Mouse (Mus musculus): ENCODE measurements around the gene Sh2d5.
A peak's percentile ranks its signal among the peaks of the same experiment; 100 is the strongest.

Gene Sh2d5

GRCm38 (mm10) chr4:138259482-138259881 lies 9.3 kb downstream of the Sh2d5 start:
- DNase-seq (ENCODE audit: low spot score in 2 of 2) = no peak

GRCm38 (mm10) chr4:138261843-138262681 lies 11.9 kb downstream of the Sh2d5 start:
- DNase-seq (ENCODE audit: low spot score in 2 of 2) = peak; percentile 80 to 82

GRCm38 (mm10) chr4:138267869-138268268 lies 17.7 kb downstream of the Sh2d5 start:
- DNase-seq (ENCODE audit: low spot score in 2 of 2) = no peak

GRCm38 (mm10) chr4:138272011-138272997 lies 22.1 kb downstream of the Sh2d5 start:
- DNase-seq (ENCODE audit: low spot score in 2 of 2) = peak; percentile 18 to 25

- no peak for DNase-seq (ENCODE audit: low spot score in 2 of 2)
These were observed 28.1 kb downstream of the Sh2d5 start for GRCm38 (mm10) chr4:138278346-138278745.

- DNase-seq (ENCODE audit: low spot score in 2 of 2) = peak; percentile 44 to 52
These were observed 32.6 kb downstream of the Sh2d5 start for GRCm38 (mm10) chr4:138282834-138283233.

GRCm38 (mm10) chr4:138286411-138286810 lies 36.2 kb downstream of the Sh2d5 start:
- DNase-seq (ENCODE audit: low spot score in 2 of 2) = no peak

- no peak for DNase-seq (ENCODE audit: low spot score in 2 of 2)
These were observed 38.5 kb downstream of the Sh2d5 start for GRCm38 (mm10) chr4:138288691-138289090.

GRCm38 (mm10) chr4:138292028-138292427 lies 41.8 kb downstream of the Sh2d5 start:
- no peak for DNase-seq (ENCODE audit: low spot score in 2 of 2)

GRCm38 (mm10) chr4:138293261-138293948 lies 43.2 kb downstream of the Sh2d5 start:
- DNase-seq (ENCODE audit: low spot score in 2 of 2) = no peak

- DNase-seq (ENCODE audit: low spot score in 2 of 2) = no peak
These were observed 43.8 kb downstream of the Sh2d5 start for GRCm38 (mm10) chr4:138293949-138294550.

- peak; percentile 41 to 44 for DNase-seq (ENCODE audit: low spot score in 2 of 2)
These were observed 51.1 kb downstream of the Sh2d5 start for GRCm38 (mm10) chr4:138301271-138301780.

- no peak for DNase-seq (ENCODE audit: low spot score in 2 of 2)
These were observed 52.8 kb downstream of the Sh2d5 start for GRCm38 (mm10) chr4:138303011-138303410.

- no peak for DNase-seq (ENCODE audit: low spot score in 2 of 2)
These were observed 53.5 kb downstream of the Sh2d5 start for GRCm38 (mm10) chr4:138303742-138304141.

GRCm38 (mm10) chr4:138304340-138305104 lies 54.3 kb downstream of the Sh2d5 start, which contains the start of gene Ddost:
Gene Ddost, plus strand, starts transcription at chr4:138304730.
- peak; percentile 98 to 99 for DNase-seq (ENCODE audit: low spot score in 2 of 2)

GRCm38 (mm10) chr4:138307025-138307424 lies 56.8 kb downstream of the Sh2d5 start:
- DNase-seq (ENCODE audit: low spot score in 2 of 2) = no peak

GRCm38 (mm10) chr4:138307739-138308138 lies 57.5 kb downstream of the Sh2d5 start:
- DNase-seq (ENCODE audit: low spot score in 2 of 2) = no peak

- no peak for DNase-seq (ENCODE audit: low spot score in 2 of 2)
These were observed 60.2 kb downstream of the Sh2d5 start for GRCm38 (mm10) chr4:138310311-138310910.
